Mouse (Mus musculus) intestine, embryonic 16.5 days (tissue): ENCODE measurements around the gene Draxin. TPM values are rescaled to one million over a fixed set of nuclear protein-coding genes. Genes with fewer than 3 reads are reported as not detected.
A peak's percentile ranks its signal among the peaks of the same experiment; 100 is the strongest.

Experiments
- ATAC-seq: fragments of 200-750 bp; cut with Nextera tagmentation; 2 replicates; pipeline ENCODE4 v1.8.0; 2017; ENCODE audit warnings: moderate TSS enrichment, moderate library complexity
- H3K27ac ChIP-seq: fragments of 300-500 bp; sonication (generic); 2 replicates; pipeline ENCODE4 v1.5.1; 2014; ENCODE audit warnings: mild to moderate bottlenecking, low read length
- H3K27me3 ChIP-seq: fragments of 300-500 bp; sonication (generic); replicated peaks from 2 replicates; pipeline ENCODE4 v1.6.1; 2014; ENCODE audit warnings: low read length, control low read depth, mixed read lengths; ENCODE audit not compliant: control insufficient read depth, insufficient read depth
- H3K36me3 ChIP-seq: fragments of 300-500 bp; sonication (generic); 2 replicates; pipeline ENCODE4 v1.6.1; 2014; ENCODE audit warnings: low read length, control low read depth; ENCODE audit not compliant: control insufficient read depth, insufficient read depth
- H3K4me1 ChIP-seq: fragments of 300-500 bp; sonication (generic); 2 replicates; pipeline ENCODE4 v1.6.1; 2014; ENCODE audit warnings: low read length, control low read depth, mixed read lengths; ENCODE audit not compliant: control insufficient read depth, insufficient read depth
- H3K4me2 ChIP-seq: fragments of 300-500 bp; sonication (generic); 2 replicates; pipeline ENCODE4 v1.6.1; 2014; ENCODE audit warnings: low read depth, low read length, control low read depth
- H3K4me3 ChIP-seq: fragments of 300-500 bp; sonication (generic); 2 replicates; pipeline ENCODE4 v1.5.1; 2014; ENCODE audit warnings: mild to moderate bottlenecking, low read length
- H3K9ac ChIP-seq: fragments of 300-500 bp; sonication (generic); 2 replicates; pipeline ENCODE4 v1.6.1; 2014; ENCODE audit warnings: low read depth, low read length
- H3K9me3 ChIP-seq: fragments of 300-500 bp; sonication (generic); 2 replicates; pipeline ENCODE4 v1.6.1; 2016; ENCODE audit warnings: low read length, control low read depth; ENCODE audit not compliant: control insufficient read depth
- WGBS: fragments of 180-500 bp; shearing (Covaris S2); extraction: QIAGEN DNeasy Blood & Tissue Kit; methylation state at CpG from one replicate; pipeline ENCODE4 v1.1.7; 2014; 5-methylcytosine and 5-hydroxymethylcytosine counted together
- polyA plus RNA-seq: library from polyadenylated mRNA; unstranded; fragments of >200 nt; fragmentation: Nextera tagmentation; extraction: Ambion mirVana; gene quantifications from 2 replicates; pipeline ENCODE4 v1.2.1, GENCODE M21; 2015

The Draxin gene
- polyA plus RNA-seq, 1 experiment from 2014 or later = 0.07 TPM

DNA sequence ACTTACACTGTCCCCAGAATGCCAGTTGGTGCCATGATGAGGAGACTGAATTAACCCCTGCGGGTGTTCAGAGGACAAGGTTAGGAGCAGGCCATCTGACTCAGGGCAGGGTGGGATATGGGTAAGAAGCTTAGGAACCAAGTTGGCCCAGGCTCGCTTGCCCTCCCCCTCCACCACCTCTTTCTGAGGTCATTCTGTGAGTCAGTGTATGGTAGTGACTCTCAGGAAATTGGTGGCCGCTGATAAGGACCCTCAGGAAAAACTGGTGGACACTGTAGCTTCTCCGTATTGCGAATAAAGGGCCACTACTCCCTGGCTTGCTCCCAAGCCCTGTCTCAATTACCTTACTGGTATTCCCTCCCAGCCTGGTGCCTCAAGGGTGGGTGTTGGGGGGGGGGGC lies 21.3 kb downstream of the Draxin start:
- ATAC-seq = no peak
- WGBS = 72% methylated on average over 5 of the region's 5 CpGs

GRCm38 (mm10) chr4:148108565-148109100 lies 21.9 kb downstream of the Draxin start:
- Histone ChIP-seq H3K9ac (no peak overlapping the region), H3K4me2 (no peak overlapping the region), H3K27ac (no peak overlapping the region), H3K36me3 (no peaks in the 10 kb centered on the region), H3K27me3 (no peaks in the 10 kb centered on the region), H3K9me3 (no peaks in the 10 kb centered on the region), H3K4me3 (no peak overlapping the region), H3K4me1 (peaks cover 7% of the 10 kb centered on the region; the same call in 1 of the 2 replicates)
- 55% methylated on average over 7 of the region's 7 CpGs for WGBS
- no peak for ATAC-seq

More for the DNA sequence above, 21.3 kb downstream of the Draxin start:
- Histone ChIP-seq H3K9ac (no peak overlapping the region), H3K4me1 (peaks cover 7% of the 10 kb centered on the region; the same call in 1 of the 2 replicates), H3K9me3 (no peaks in the 10 kb centered on the region), H3K27ac (no peak overlapping the region), H3K27me3 (no peaks in the 10 kb centered on the region), H3K4me2 (no peak overlapping the region), H3K36me3 (no peaks in the 10 kb centered on the region), H3K4me3 (no peak overlapping the region)

DNA sequence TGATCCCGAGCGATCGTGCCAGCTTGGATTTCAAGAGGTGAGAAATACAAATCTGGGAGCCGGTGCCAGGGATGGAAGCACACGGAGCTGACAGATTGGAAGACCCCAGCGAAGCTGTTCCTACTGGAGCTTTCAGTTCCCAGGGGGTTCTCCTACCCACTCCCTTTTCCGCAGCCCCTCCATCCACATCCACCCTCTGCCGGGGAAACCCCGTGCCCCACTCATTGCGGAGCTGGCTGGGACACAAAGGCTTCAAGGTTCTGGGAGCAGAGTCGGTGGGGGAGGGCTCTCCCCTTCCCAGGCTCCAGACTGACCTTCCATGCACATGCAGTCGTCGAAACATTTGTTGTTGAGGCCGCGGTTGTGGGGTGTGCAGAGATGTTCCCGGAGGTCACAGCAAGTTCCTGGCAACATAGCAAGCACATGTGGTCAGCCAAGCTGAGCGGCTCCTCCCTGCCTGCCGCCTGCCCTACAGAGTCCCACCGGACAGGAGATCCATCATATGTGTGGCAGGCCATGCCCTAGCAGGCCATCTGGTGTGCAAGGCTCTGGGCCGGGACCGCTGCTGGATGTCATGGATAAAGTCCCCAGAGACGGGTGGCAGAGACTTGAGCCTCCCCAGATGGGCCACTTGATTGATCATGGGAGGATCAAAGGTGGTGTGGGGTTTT lies 22.7 kb downstream of the Draxin start:
- H3K4me1 ChIP-seq = peaks cover 7% of the 10 kb centered on the region; the same call in 1 of the 2 replicates
- no peaks in the 10 kb centered on the region for H3K36me3 ChIP-seq
- H3K27ac ChIP-seq = no peak overlapping the region
- 39% methylated on average over 22 of the region's 22 CpGs for WGBS
- H3K4me2 ChIP-seq = no peak overlapping the region
- peak; percentile 17; the same call in 1 of the 2 replicates for ATAC-seq
- no peak overlapping the region for H3K4me3 ChIP-seq
- H3K9me3 ChIP-seq = no peaks in the 10 kb centered on the region
- H3K27me3 ChIP-seq = no peaks in the 10 kb centered on the region
- H3K9ac ChIP-seq = no peak overlapping the region

GRCm38 (mm10) chr4:148104146-148104545 lies 26.4 kb downstream of the Draxin start:
- no peak for ATAC-seq
- no peaks in the 10 kb centered on the region for H3K9me3 ChIP-seq
- H3K4me2 ChIP-seq = no peak overlapping the region
- H3K36me3 ChIP-seq = no peaks in the 10 kb centered on the region
- no peak overlapping the region for H3K9ac ChIP-seq
- 85% methylated on average over 3 of the region's 3 CpGs for WGBS
- peaks cover 7% of the 10 kb centered on the region; the same call in 1 of the 2 replicates for H3K4me1 ChIP-seq
- H3K27me3 ChIP-seq = no peaks in the 10 kb centered on the region
- H3K27ac ChIP-seq = no peak overlapping the region
- no peak overlapping the region for H3K4me3 ChIP-seq

DNA sequence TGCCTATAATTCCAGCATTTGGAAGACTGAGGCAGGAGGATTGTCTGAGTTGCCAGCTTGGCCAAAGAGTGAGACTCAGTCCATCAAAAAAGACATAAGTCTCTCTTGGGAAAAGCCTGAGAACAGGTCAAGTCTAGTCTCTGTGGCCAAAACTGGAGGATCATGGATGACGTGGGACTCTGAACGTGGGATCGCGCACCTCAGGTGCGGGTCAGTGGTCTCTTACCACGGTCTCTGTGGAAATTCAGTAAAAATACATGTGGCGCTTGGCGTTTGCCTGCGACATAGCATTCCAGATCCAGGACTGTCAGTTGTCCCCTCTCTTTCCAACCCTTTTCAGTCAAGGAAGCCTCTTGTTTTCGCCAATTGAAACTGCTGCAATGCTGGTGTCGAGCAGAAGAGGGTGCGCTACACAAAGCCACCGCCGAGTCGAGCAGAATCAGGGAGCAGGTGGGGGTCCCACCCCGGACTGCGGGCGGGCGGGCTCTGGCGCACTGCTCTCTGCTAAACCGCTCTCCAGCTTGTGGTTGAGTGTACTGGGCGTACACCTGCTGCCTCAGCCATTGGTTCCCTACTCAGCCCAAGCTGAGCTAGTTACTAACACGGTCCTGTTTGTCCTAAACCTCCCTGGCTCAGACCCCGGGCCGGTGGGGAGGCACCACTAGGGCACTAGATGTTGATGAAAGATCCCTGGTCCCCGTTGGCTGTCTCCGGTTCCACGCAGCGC lies 28.5 kb downstream of the Draxin start:
- Histone ChIP-seq H3K27me3 (no peaks in the 10 kb centered on the region), H3K36me3 (no peaks in the 10 kb centered on the region), H3K4me2 (peak overlapping the region; percentile 56), H3K27ac (no peak overlapping the region), H3K4me1 (no peaks in the 10 kb centered on the region), H3K9ac (peak overlapping the region; percentile 63), H3K4me3 (peak overlapping the region; percentile 31), H3K9me3 (no peaks in the 10 kb centered on the region)
- WGBS = 18% methylated on average over 29 of the region's 29 CpGs
- ATAC-seq = peak; percentile 65

DNA sequence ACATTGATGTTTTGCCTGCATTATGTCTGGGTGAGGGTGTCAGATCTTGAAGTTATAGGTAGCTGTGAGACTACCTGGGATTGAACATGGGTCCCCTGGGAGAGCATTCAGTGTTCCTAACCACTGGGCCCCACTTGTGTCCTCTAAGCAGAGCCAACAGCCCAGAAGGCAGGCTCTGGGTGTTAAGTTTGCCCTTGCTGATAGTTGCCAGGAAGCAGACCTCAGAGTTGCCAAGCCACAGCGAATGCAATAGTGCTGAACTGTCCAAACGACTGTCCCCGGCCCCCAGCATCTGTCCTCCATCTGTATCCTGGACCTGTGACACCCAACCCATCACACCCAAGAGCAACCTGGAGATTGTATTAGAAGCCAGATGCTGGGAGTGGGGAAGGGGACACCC lies 31.8 kb downstream of the Draxin start:
- Histone ChIP-seq H3K4me1 (no peaks in the 10 kb centered on the region), H3K27me3 (no peaks in the 10 kb centered on the region), H3K9me3 (no peaks in the 10 kb centered on the region), H3K4me3 (no peak overlapping the region), H3K36me3 (no peaks in the 10 kb centered on the region), H3K27ac (no peak overlapping the region), H3K4me2 (no peak overlapping the region), H3K9ac (no peak overlapping the region)
- no peak for ATAC-seq
- 67% methylated on average over 3 of the region's 3 CpGs for WGBS

- no peak overlapping the region for H3K4me3 ChIP-seq
- H3K27ac ChIP-seq = no peak overlapping the region
- 86% methylated on average over 2 of the region's 2 CpGs for WGBS
These were observed 32.6 kb downstream of the Draxin start for GRCm38 (mm10) chr4:148097936-148098335.

DNA sequence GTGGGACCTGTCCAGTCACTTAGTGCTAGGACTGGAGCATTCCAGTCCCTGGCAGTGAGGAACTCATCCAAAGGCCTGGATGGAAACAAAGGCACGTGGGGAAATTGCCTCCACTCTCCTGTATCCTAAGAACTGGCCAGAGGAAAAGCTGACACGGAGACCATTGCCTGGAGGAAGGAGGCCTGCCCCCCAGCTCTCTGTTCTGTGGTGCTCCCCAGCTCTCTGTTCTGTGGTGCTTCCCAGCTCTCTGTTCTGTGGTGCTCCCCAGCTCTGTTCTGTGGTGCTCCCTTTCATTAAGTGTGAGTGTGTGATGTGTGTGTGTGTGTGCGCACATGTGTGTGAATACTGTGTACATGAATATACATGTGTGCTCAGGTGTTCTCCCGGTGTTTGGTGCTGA lies 35.4 kb downstream of the Draxin start:
- no peaks in the 10 kb centered on the region for H3K9me3 ChIP-seq
- no peak overlapping the region for H3K4me2 ChIP-seq
- WGBS = 76% methylated on average over 4 of the region's 4 CpGs
- no peaks in the 10 kb centered on the region for H3K4me1 ChIP-seq
- no peak overlapping the region for H3K27ac ChIP-seq
- no peaks in the 10 kb centered on the region for H3K36me3 ChIP-seq
- H3K4me3 ChIP-seq = no peak overlapping the region
- H3K9ac ChIP-seq = no peak overlapping the region
- ATAC-seq = no peak
- no peaks in the 10 kb centered on the region for H3K27me3 ChIP-seq

More at GRCm38 (mm10) chr4:148097936-148098335, 32.6 kb downstream of the Draxin start:
- no peak for ATAC-seq
- H3K36me3 ChIP-seq = no peaks in the 10 kb centered on the region
- no peak overlapping the region for H3K9ac ChIP-seq
- no peaks in the 10 kb centered on the region for H3K9me3 ChIP-seq
- H3K4me1 ChIP-seq = no peaks in the 10 kb centered on the region
- H3K27me3 ChIP-seq = no peaks in the 10 kb centered on the region
- no peak overlapping the region for H3K4me2 ChIP-seq

DNA sequence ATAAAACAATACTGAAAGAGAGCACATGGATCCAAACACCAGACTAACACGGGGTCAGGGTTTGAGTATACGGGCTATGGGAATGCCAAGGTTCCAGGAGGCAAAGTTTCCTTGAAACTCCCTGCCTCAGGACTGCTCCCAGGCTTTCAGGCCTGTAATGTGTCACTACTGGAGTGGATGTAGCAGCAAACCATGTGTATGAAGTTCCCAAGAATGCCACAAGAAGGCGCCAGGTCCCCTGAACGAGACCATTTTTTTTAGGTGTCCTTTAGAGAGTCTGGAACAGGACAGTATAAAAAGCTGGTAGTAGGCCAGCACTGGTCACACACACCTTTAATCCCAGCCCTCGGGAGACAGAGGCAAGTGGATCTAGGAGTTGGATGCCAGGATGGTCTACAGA lies 36.3 kb downstream of the Draxin start:
- no peak overlapping the region for H3K9ac ChIP-seq
- H3K27ac ChIP-seq = no peak overlapping the region
- H3K4me2 ChIP-seq = no peak overlapping the region
- H3K4me1 ChIP-seq = no peaks in the 10 kb centered on the region
- H3K4me3 ChIP-seq = no peak overlapping the region
- no peak for ATAC-seq
- 92% methylated on average over 5 of the region's 5 CpGs for WGBS
- no peaks in the 10 kb centered on the region for H3K27me3 ChIP-seq
- H3K9me3 ChIP-seq = no peaks in the 10 kb centered on the region
- no peaks in the 10 kb centered on the region for H3K36me3 ChIP-seq
